Mouse (Mus musculus) ES-CJ7 (cell line): Measurements from ENCODE around the gene Msx3.

Experiments used
- DNase-seq: peaks from one replicate; pipeline ENCODE4 v3.0.0; 2011; ENCODE audit warnings: low read depth, low spot score

The Msx3 gene

GRCm38 (mm10) chr7:140048361-140049114, at the start of gene Msx3:
Gene Msx3, minus strand, starts transcription at chr7:140049089.
- peak; percentile 18 for DNase-seq

DNA sequence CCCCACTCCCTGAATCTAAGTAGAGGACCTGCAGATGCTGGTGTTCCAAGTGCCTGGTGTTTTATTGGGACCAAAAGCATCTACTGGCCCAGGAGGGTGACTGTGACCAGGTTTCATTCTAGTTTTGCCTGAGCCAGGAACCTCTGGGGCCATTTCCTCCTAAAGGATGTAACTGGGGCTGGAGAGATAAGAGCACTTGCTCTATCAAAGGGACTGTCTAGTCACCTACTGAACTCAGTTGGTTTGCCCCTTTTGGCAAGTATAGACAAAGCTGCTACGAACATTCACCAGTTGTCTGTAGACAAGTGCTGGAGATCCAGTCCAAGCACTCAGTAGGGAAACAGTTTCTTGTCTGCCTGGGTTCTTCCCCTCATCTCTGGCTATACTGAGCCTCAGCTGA, 49.6 kb upstream of the Msx3 start:
- no peak for DNase-seq

DNA sequence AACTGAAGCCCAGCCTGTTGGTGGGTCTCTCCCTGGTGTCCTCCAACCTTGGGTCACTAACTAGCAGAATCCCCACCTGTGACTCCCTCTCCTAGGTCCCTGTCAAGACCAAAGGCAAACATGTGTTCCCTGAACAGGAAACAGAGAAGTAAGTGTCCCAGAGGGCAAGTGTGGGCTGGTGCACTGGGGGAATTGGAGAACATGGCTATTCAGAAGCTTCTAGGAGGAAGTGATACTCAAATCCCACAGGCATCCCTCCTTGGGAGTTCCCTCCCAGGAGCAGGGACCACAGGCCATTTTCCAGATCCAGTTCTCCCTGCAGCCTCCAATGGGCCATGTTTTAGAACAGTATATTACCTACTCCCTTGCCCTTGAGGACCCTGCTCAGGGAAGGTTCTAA, 47.2 kb upstream of the Msx3 start:
- DNase-seq, result no peak

DNA sequence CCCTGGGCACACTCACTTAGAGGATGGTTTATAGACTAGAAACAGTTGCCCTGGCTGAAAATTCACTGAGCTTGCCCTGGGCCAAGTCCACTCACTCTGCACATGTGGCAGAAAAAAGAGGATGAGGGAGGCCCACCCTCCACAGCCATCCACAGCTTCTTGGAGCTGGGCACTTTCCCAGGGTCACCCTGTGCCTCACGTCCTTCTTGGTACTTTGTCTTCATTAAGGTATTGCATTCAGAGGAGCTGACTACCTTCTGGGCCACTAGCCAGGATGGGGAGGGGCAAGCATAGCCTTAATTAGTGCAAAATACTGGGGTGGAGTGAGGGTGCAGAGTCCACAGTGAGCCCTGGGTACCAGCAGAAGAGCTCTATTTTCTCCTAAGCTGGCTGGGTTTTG, 46.7 kb upstream of the Msx3 start:
- DNase-seq, result no peak

GRCm38 (mm10) chr7:140094954-140095353, 46.1 kb upstream of the Msx3 start:
- DNase-seq, result no peak

DNA sequence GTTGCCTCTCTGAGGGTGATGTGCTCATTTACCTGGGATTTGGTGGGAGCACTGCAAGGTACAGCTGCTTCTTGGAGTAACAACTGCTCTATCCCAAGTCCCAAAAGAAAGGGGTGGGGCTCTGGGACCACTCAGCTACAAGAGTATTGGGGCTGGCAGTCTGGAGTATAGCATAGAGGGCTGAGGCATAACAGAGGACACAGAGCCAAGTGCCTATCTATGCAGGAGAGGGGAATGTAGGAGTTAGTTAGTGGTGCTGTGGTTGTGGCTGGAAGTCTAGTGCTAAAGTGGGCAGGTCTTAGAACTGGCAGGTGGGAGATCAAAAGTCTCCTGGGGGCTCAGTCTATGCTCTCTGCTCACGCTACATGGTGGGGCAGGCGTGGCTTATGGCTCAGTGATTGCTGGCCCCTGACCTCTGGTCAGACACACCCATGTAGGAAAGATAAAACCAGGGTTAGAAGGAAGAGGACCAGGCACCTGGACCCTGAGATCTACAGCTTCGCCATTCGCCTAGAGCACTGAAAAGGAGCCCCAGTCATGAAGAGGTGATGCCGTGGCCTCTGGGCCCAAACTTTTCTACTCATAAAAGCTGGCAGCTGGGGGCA, 44.1 kb upstream of the Msx3 start, which contains the start of gene Prap1:
Gene Prap1 (plus strand): TSS at position 472 of the 605 bp plus-strand sequence.
- no peak for DNase-seq

GRCm38 (mm10) chr7:140090601-140091000, 41.7 kb upstream of the Msx3 start:
- no peak for DNase-seq

DNA sequence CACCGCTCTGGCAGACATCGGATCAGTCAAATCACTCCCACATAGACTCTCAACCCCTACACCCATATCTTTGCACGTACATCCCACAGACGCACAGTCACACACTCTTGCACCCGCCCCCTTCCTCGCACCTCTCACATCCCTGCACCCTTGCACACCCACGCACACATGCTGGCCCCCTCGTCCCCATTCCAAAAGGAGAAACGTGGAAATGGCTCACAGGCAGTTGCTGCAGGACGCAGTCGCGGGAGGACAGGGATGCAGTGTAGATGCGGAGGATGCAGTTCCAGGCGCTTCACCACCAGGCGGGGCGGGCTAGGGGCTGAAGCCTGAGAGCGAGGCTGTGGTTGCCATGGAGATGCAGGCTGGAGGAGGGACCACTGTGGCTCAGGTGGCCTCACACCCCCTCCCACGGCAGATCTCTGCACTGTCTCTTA, 33.4 kb upstream of the Msx3 start, which contains the start of gene Caly:
Gene Caly (minus strand): TSS at position 307 of the 437 bp plus-strand sequence.
- peak; percentile 83 for DNase-seq

- DNase-seq, result no peak
Observed at GRCm38 (mm10) chr7:140081408-140082241, 32.7 kb upstream of the Msx3 start.

- DNase-seq, result peak; percentile 87
Observed at GRCm38 (mm10) chr7:140080503-140081156, 31.7 kb upstream of the Msx3 start.

GRCm38 (mm10) chr7:140078711-140079110, 29.8 kb upstream of the Msx3 start:
- peak; percentile 85 for DNase-seq

GRCm38 (mm10) chr7:140077698-140078097, 28.8 kb upstream of the Msx3 start:
- peak; percentile 69 for DNase-seq

DNA sequence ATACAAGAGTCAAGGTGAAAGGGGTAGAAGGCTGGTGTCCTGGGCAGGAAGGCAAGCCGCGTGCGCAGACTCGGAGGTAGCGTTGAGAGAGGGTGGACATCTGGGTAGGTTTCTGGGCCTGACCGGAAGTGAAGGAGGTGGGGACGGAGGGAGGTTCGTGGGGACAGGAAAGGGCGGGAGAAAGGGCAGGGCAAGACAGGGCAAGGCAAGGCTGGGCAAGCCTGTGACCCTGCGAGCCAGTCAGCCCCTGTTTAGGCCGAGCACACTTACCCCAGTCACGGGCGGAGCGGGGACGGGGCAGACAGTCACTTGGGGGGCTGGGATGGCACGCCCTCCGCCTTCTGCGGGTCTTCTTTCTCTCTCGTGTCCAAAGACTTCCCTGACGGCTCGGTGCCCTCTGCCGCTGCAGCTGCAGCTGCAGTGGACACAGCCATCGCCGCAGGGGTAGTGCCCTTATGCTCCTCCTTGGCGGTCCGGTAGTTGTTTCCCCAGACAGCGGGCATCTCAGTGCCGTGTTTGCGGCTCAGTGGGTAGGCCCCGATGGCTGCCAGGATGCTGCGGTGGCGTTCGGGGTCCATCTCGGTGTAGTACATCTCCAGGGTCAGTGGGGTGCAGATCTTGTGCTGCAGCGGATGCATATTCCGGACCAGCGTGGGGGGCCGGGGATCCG, 21.3 kb upstream of the Msx3 start:
- peak; percentile 15 for DNase-seq

DNA sequence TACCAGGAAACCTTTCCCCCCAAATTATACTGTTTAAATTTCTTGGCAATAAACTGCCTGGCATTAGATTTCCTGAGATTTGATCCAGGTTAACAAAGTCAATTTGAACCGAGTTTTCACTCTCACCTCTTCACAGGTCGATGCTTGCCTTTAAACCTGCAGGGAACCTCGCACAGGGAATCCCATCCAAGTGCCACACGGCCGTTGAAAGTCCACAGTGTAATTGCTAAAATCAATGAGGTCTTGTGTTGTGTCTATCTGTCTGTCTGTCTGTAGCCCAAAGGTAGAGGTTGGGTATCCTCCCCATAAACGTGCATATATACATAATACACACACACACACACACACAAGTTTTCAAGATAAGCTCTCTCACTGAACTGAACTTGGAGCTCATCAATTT, 18.5 kb upstream of the Msx3 start:
- DNase-seq, result no peak

GRCm38 (mm10) chr7:140063092-140063491, 14.2 kb upstream of the Msx3 start:
- peak; percentile 85 for DNase-seq

- DNase-seq, result peak; percentile 56
Observed at GRCm38 (mm10) chr7:140062307-140062706, 13.4 kb upstream of the Msx3 start.

DNA sequence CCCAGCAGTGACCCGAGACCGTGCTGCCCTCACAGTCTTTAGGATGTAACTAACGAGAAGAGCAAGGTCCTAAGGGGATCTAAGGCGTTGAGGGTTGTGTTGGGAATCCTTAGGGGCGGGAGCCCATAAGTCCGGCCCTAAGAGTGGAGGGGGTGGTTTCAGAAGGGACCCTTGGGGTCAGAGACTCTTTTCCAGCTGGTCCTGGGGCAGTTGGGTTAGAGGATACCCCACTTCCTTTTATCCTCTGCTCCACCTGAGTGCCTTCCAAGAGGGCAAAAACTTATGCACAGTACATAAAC, 12.9 kb upstream of the Msx3 start:
- no peak for DNase-seq

- peak; percentile 77 for DNase-seq
Observed at GRCm38 (mm10) chr7:140060936-140061831, 12.3 kb upstream of the Msx3 start.

DNA sequence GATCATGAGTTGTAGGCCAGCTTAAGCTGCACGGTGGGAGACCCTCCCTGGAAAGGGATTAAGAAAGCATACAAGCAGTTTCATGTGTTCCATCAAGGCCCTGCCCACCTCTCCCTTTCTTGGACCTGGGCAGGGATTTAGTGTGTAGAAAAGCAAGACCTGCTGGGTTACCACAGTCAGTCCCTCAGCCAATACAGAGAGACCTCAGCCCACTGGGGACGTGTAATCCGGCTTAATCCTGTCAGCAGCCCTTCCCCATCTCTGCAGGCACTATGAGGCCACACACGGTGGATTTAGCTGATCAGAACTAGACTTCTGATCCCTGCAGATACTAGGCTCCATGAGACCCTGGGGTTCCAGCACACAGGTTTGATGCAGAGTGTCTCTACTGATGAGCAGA, 10.7 kb upstream of the Msx3 start:
- no peak for DNase-seq

- DNase-seq, result no peak
Observed at GRCm38 (mm10) chr7:140058528-140058927, 9.6 kb upstream of the Msx3 start.
